15 mouse cellular contexts compared by ENCODE assay signal in the genomic region with DNA sequence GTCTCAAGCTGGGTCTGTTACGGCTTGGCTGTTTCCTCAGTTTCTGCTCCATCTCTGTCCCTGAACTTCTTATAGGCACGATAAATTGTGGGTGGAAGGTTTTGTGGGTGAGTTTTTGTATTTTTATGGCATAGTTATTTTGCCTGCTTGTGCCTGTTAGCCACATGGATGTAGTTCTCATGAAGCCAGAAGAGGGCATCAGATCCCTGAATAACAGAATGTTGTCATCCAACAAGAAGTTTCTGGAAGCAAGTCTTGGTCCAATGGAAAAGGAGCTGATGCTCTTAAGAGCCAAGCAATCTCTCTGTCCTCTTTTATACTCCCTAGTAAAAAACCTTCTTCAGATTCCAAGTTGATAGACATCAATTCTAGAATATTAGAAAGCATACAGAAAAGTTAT. TPM values are rescaled to one million over a fixed set of nuclear protein-coding genes. Genes with fewer than 3 reads are reported as not detected.
DNase-seq lines count a peak whose midpoint lies in the region; ATAC-seq and TF ChIP-seq lines count a peak whose summit lies in the region.
"Had no signal": no experiment of that assay in that cellular context is flagged by ENCODE, and none has a peak within 500 bp of the region (broad histone marks: within the 10 kb centered on the region; RNA-seq: fewer than 3 reads in every experiment).

No protein-coding gene starts in this region.

- no peak overlapping the region for H3K4me3 ChIP-seq in forebrain, embryonic 14.5 days (ENCODE audit: low read depth, low read length)
- H3K4me3 ChIP-seq in forebrain, embryonic 15.5 days = no peak overlapping the region
- H3K4me3 ChIP-seq in layer of hippocampus, adult 2 months = no peak overlapping the region
- H3K4me3 ChIP-seq: neural tube, embryonic 13.5 days had no signal

- peak; percentile 10 for DNase-seq in forebrain, embryonic 14.5 days (ENCODE audit: low spot score)
- peak; percentile 11 to 19 for DNase-seq in layer of hippocampus, adult 2 months (ENCODE audit: low spot score in 2 of 2)
- DNase-seq in layer of hippocampus, adult 8-10 months (ENCODE audit: low spot score in 2 of 2) = no peak
- DNase-seq in Muller cell, postnatal 12 days (ENCODE audit: inconsistent ontology term) = peak; percentile 9
- peak; percentile 43 to 55 for DNase-seq in kidney, postnatal 36 days
- no peak for DNase-seq in cerebellum, adult 18-20 months
- DNase-seq: cerebellum, postnatal 25 days had no signal

- no peaks in the 10 kb centered on the region for H3K36me3 ChIP-seq in forebrain, embryonic 14.5 days (ENCODE audit: control insufficient read depth, insufficient read depth, low read length)
- H3K36me3 ChIP-seq in forebrain, embryonic 15.5 days = no peaks in the 10 kb centered on the region
- H3K36me3 ChIP-seq: neural tube, embryonic 13.5 days had no signal

- H3K4me2 ChIP-seq in forebrain, embryonic 14.5 days (ENCODE audit: low read length) = no peak overlapping the region
- no peak overlapping the region for H3K4me2 ChIP-seq in forebrain, embryonic 15.5 days (replicated peaks)
- H3K4me2 ChIP-seq: neural tube, embryonic 13.5 days had no signal

- no peak overlapping the region for H3K27ac ChIP-seq in forebrain, embryonic 14.5 days (ENCODE audit: low read depth, low read length)
- no peak overlapping the region for H3K27ac ChIP-seq in forebrain, embryonic 15.5 days (replicated peaks)
- no peak overlapping the region for H3K27ac ChIP-seq in layer of hippocampus, adult 2 months
- H3K27ac ChIP-seq: macrophage; neural tube, embryonic 13.5 days had no signal

- peak; percentile 71 for TF ChIP-seq CTCF in layer of hippocampus, adult 2 months (conservative IDR thresholded peaks at IDR 0.05)

- no peak overlapping the region for H3K9ac ChIP-seq in forebrain, embryonic 14.5 days (ENCODE audit: low read length)
- H3K9ac ChIP-seq in forebrain, embryonic 15.5 days (replicated peaks) = no peak overlapping the region
- H3K9ac ChIP-seq: neural tube, embryonic 13.5 days had no signal

- H3K9me3 ChIP-seq in forebrain, embryonic 14.5 days (replicated peaks; ENCODE audit: control insufficient read depth, low read length) = no peaks in the 10 kb centered on the region
- H3K9me3 ChIP-seq in forebrain, embryonic 15.5 days = no peaks in the 10 kb centered on the region
- H3K9me3 ChIP-seq: neural tube, embryonic 13.5 days had no signal

- no peak for ATAC-seq in forebrain, embryonic 14.5 days
- ATAC-seq in forebrain, embryonic 15.5 days (replicated peaks) = no peak
- ATAC-seq in monocyte, adult 5-6 weeks (replicated peaks; ENCODE audit: insufficient number of reproducible peaks, low FRiP score, low TSS enrichment, poor library complexity, severe bottlenecking) = no peak
- ATAC-seq: CD4-positive, CD25-positive, alpha-beta regulatory T cell, adult 4 months; forebrain, embryonic 16.5 days had no signal

- no peaks in the 10 kb centered on the region for H3K4me1 ChIP-seq in forebrain, embryonic 14.5 days (ENCODE audit: control insufficient read depth, insufficient read depth, low read length)
- H3K4me1 ChIP-seq in forebrain, embryonic 15.5 days = no peaks in the 10 kb centered on the region
- H3K4me1 ChIP-seq: neural tube, embryonic 13.5 days had no signal

- WGBS in forebrain, embryonic 14.5 days = 84% methylated on average over 2 of the region's 2 CpGs
- 78% methylated on average over 2 of the region's 2 CpGs for WGBS in forebrain, embryonic 15.5 days

- no peaks in the 10 kb centered on the region for H3K27me3 ChIP-seq in forebrain, embryonic 14.5 days (replicated peaks; ENCODE audit: control insufficient read depth, insufficient read depth, low read length)
- no peaks in the 10 kb centered on the region for H3K27me3 ChIP-seq in forebrain, embryonic 15.5 days
- H3K27me3 ChIP-seq: neural tube, embryonic 13.5 days had no signal

RNA-seq across cellular contexts. Expression of a gene that starts 2.8 kb away (rescaled TPM):
- 2.4 TPM in 2 replicates for polyA plus RNA-seq in forebrain, embryonic 14.5 days (2014; fragmentation: Nextera tagmentation; extraction: Ambion mirVana)
- polyA plus RNA-seq in forebrain, embryonic 15.5 days (2015; fragmentation: Nextera tagmentation; extraction: Ambion mirVana) = 1.6 and 2.2 TPM in 2 replicates
- total RNA-seq in layer of hippocampus, adult 2 months (2021) = under 1 TPM; 0.47 to 0.51 TPM
- total RNA-seq in layer of hippocampus, adult 8-10 months (2022) = 1 to 10 TPM in 2 of 4 experiments, not detected in 2; 1.7 to 2.9 TPM
- 13.8 to 29.7 TPM (median 18.2 TPM) in 3 replicates for total RNA-seq in monocyte, adult 5-6 weeks (2017)

RNA-seq across cellular contexts. Expression of a gene that starts 37.7 kb away (rescaled TPM):
- polyA plus RNA-seq in forebrain, embryonic 14.5 days (2014; fragmentation: Nextera tagmentation; extraction: Ambion mirVana) = 0.20 TPM in 1 of 2 replicates, not detected in the other
- not detected in 2 replicates for polyA plus RNA-seq in forebrain, embryonic 15.5 days (2015; fragmentation: Nextera tagmentation; extraction: Ambion mirVana)
- total RNA-seq in layer of hippocampus, adult 2 months (2021) = 1 to 10 TPM; 1.8 to 2.0 TPM
- 1 to 10 TPM; 2.1 to 2.8 (median 2.6) TPM for total RNA-seq in layer of hippocampus, adult 8-10 months (2022)
- total RNA-seq in monocyte, adult 5-6 weeks (2017) = not detected in 3 replicates
- total RNA-seq: hematopoietic stem cell, adult 5-6 weeks had no signal
- polyA plus RNA-seq: macrophage; neural tube, embryonic 13.5 days had no signal

RNA-seq across cellular contexts. Expression of a gene that starts 40.3 kb away (rescaled TPM):
- 6.1 and 6.4 TPM in 2 replicates for polyA plus RNA-seq in forebrain, embryonic 14.5 days (2014; fragmentation: Nextera tagmentation; extraction: Ambion mirVana)
- polyA plus RNA-seq in forebrain, embryonic 15.5 days (2015; fragmentation: Nextera tagmentation; extraction: Ambion mirVana) = 5.4 and 7.1 TPM in 2 replicates
- not detected for total RNA-seq in layer of hippocampus, adult 2 months (2021)
- total RNA-seq in layer of hippocampus, adult 8-10 months (2022) = not detected
- total RNA-seq in monocyte, adult 5-6 weeks (2017) = not detected in 3 replicates
- total RNA-seq: left cerebral cortex, adult 8-10 months had no signal
- polyA plus RNA-seq: CD4-positive, CD25-positive, alpha-beta regulatory T cell, adult 4 months; macrophage had no signal

Comparison
In these comparisons a context has a peak if more than half of its experiments do, and no peak if none do; other contexts are left out.
1. DNase-seq: peak in forebrain, embryonic 14.5 days (single experiment), layer of hippocampus, adult 2 months (2 of 2), Muller cell, postnatal 12 days (single experiment) and kidney, postnatal 36 days (2 of 2); none in layer of hippocampus, adult 8-10 months (0 of 2) and cerebellum, adult 18-20 months (0 of 2).